Comparison of ENCODE assay signal across 8 mouse cellular contexts in the genomic region with DNA sequence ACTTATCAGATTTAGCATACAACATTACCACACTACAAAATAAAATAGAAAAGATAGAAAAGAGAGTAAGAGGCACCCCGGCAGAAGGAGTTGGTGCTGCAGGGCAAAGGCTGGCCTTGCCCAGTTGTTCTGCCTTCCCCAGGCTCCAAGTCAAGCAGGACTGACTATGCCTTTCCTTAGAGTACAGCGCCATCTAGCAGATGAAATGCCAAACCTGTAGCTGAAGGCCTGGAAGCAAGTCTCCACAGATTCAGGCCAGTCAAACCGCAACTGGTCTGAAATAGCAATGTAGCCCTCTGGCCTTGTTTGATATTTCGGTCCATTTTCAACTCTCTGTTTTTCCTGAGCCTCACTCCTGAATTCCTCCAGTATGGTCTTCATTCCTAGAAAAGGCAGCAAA.
DNase-seq lines count a peak whose midpoint lies in the region; ATAC-seq and TF ChIP-seq lines count a peak whose summit lies in the region.

No protein-coding gene starts in this region.

- no peak overlapping the region for H3K4me3 ChIP-seq in heart, embryonic 11.5 days (ENCODE audit: low read depth, low read length)
- no peak overlapping the region for H3K4me3 ChIP-seq in embryonic facial prominence, embryonic 10.5 days
- H3K4me3 ChIP-seq in kidney, embryonic 16.5 days (ENCODE audit: low read length): no peak overlapping the region
- no peak overlapping the region for H3K4me3 ChIP-seq in limb, embryonic 14.5 days (replicated peaks; ENCODE audit: low read length)
- no peak overlapping the region for H3K4me3 ChIP-seq in neural tube, embryonic 14.5 days (ENCODE audit: low read depth, low read length)
- H3K4me3 ChIP-seq in testis, adult 2 months (ENCODE audit: control insufficient read depth, low read depth, low read length): no peak overlapping the region

- no peaks in the 10 kb centered on the region for H3K4me1 ChIP-seq in heart, embryonic 11.5 days (ENCODE audit: control insufficient read depth, insufficient read depth, low read length)
- peaks cover 17% of the 10 kb centered on the region for H3K4me1 ChIP-seq in embryonic facial prominence, embryonic 10.5 days
- peaks cover 10% of the 10 kb centered on the region for H3K4me1 ChIP-seq in kidney, embryonic 16.5 days (ENCODE audit: insufficient read depth, low read length)
- peaks cover 15% of the 10 kb centered on the region for H3K4me1 ChIP-seq in limb, embryonic 14.5 days (ENCODE audit: control insufficient read depth, insufficient read depth, low read length)
- no peaks in the 10 kb centered on the region for H3K4me1 ChIP-seq in neural tube, embryonic 14.5 days (ENCODE audit: control insufficient read depth, insufficient read depth, low read length)
- H3K4me1 ChIP-seq in testis, adult 2 months (ENCODE audit: control insufficient read depth, insufficient read depth, low read length): no peaks in the 10 kb centered on the region

- H3K36me3 ChIP-seq in heart, embryonic 11.5 days (ENCODE audit: control insufficient read depth, insufficient read depth, low read length): no peaks in the 10 kb centered on the region
- H3K36me3 ChIP-seq in embryonic facial prominence, embryonic 10.5 days (replicated peaks): no peaks in the 10 kb centered on the region
- no peaks in the 10 kb centered on the region for H3K36me3 ChIP-seq in kidney, embryonic 16.5 days (ENCODE audit: insufficient read depth, low read length)
- H3K36me3 ChIP-seq in limb, embryonic 14.5 days (ENCODE audit: control insufficient read depth, insufficient read depth, low read length): no peaks in the 10 kb centered on the region
- H3K36me3 ChIP-seq in neural tube, embryonic 14.5 days (ENCODE audit: control insufficient read depth, insufficient read depth, low read length): no peaks in the 10 kb centered on the region
- no peaks in the 10 kb centered on the region for H3K36me3 ChIP-seq in testis, adult 2 months (ENCODE audit: control insufficient read depth, insufficient read depth, low read length)

- 45% methylated on average over 4 of the region's 4 CpGs for WGBS in heart, embryonic 11.5 days (ENCODE audit: insufficient replicate concordance)
- 48% methylated on average over 4 of the region's 4 CpGs for WGBS in embryonic facial prominence, embryonic 10.5 days
- whole genome bisulfite sequencing in kidney, embryonic 16.5 days: 35% methylated on average over 4 of the region's 4 CpGs
- 23% methylated on average over 4 of the region's 4 CpGs for WGBS in limb, embryonic 14.5 days
- 36% methylated on average over 4 of the region's 4 CpGs for WGBS in neural tube, embryonic 14.5 days

- H3K9me3 ChIP-seq in heart, embryonic 11.5 days (replicated peaks; ENCODE audit: control insufficient read depth, low read length): no peaks in the 10 kb centered on the region
- H3K9me3 ChIP-seq in embryonic facial prominence, embryonic 10.5 days: no peaks in the 10 kb centered on the region
- H3K9me3 ChIP-seq in kidney, embryonic 16.5 days (ENCODE audit: low read length): no peaks in the 10 kb centered on the region
- no peaks in the 10 kb centered on the region for H3K9me3 ChIP-seq in limb, embryonic 14.5 days (ENCODE audit: control insufficient read depth, low read length)
- H3K9me3 ChIP-seq in neural tube, embryonic 14.5 days (ENCODE audit: control insufficient read depth, low read length): no peaks in the 10 kb centered on the region

- H3K27me3 ChIP-seq in heart, embryonic 11.5 days (ENCODE audit: control insufficient read depth, insufficient read depth, low read length): peaks cover 4% of the 10 kb centered on the region; the same call in 1 of the 2 replicates
- peaks cover 10% of the 10 kb centered on the region; the same call in 1 of the 2 replicates for H3K27me3 ChIP-seq in embryonic facial prominence, embryonic 10.5 days (replicated peaks; ENCODE audit: low read depth, poor library complexity, severe bottlenecking)
- no peaks in the 10 kb centered on the region for H3K27me3 ChIP-seq in kidney, embryonic 16.5 days (ENCODE audit: insufficient read depth, low read length)
- H3K27me3 ChIP-seq in limb, embryonic 14.5 days (ENCODE audit: control insufficient read depth, insufficient read depth, low read length): no peaks in the 10 kb centered on the region; the same call in 1 of the 2 replicates
- no peaks in the 10 kb centered on the region for H3K27me3 ChIP-seq in neural tube, embryonic 14.5 days (ENCODE audit: control insufficient read depth, insufficient read depth, low read length)
- H3K27me3 ChIP-seq in testis, adult 2 months (ENCODE audit: control insufficient read depth, insufficient read depth, low read length): no peaks in the 10 kb centered on the region

- no peak overlapping the region for H3K4me2 ChIP-seq in heart, embryonic 11.5 days
- no peak overlapping the region for H3K4me2 ChIP-seq in kidney, embryonic 16.5 days (replicated peaks; ENCODE audit: low read depth, low read length)
- H3K4me2 ChIP-seq in limb, embryonic 14.5 days (replicated peaks; ENCODE audit: low read depth, low read length, severe bottlenecking): no peak overlapping the region
- no peak overlapping the region for H3K4me2 ChIP-seq in neural tube, embryonic 14.5 days (ENCODE audit: low read depth, low read length)

- ATAC-seq in heart, embryonic 11.5 days (replicated peaks; ENCODE audit: insufficient number of reproducible peaks, low FRiP score, low TSS enrichment): no peak
- ATAC-seq in kidney, embryonic 16.5 days (ENCODE audit: low FRiP score, low TSS enrichment): peak; percentile 74; the same call in 1 of the 2 replicates
- ATAC-seq in limb, embryonic 14.5 days (ENCODE audit: low FRiP score, low read depth): peak; percentile 81; the same call in 1 of the 2 replicates
- ATAC-seq in neural tube, embryonic 14.5 days (ENCODE audit: low read depth): peak; percentile 88

- no peak for TF ChIP-seq POLR2A in limb, embryonic 14.5 days (IDR thresholded peaks at IDR 0.05; ENCODE audit: borderline replicate concordance, extremely low read depth, insufficient read depth, insufficient read length)
- TF ChIP-seq POLR2A in testis, adult 2 months (IDR thresholded peaks at IDR 0.05; ENCODE audit: control insufficient read depth, low read depth, low read length): no peak

- no peak overlapping the region for H3K9ac ChIP-seq in heart, embryonic 11.5 days (ENCODE audit: low read depth, low read length)
- no peak overlapping the region for H3K9ac ChIP-seq in kidney, embryonic 16.5 days (replicated peaks; ENCODE audit: low read length)
- no peak overlapping the region for H3K9ac ChIP-seq in limb, embryonic 14.5 days (ENCODE audit: low read depth, low read length, severe bottlenecking)
- H3K9ac ChIP-seq in neural tube, embryonic 14.5 days (replicated peaks; ENCODE audit: low read depth, low read length): no peak overlapping the region

- DNase-seq in heart, adult 11 months: peak; percentile 95
- peak; percentile 73 for DNase-seq in embryonic facial prominence, embryonic 10.5 days (ENCODE audit: low spot score)
- peak; percentile 82 for DNase-seq in heart, adult 8-10 months (ENCODE audit: low spot score)
- DNase-seq in limb, embryonic 14.5 days (ENCODE audit: low spot score): peak; percentile 89

- TF ChIP-seq CTCF in testis, adult 2 months (IDR thresholded peaks at IDR 0.05; ENCODE audit: control insufficient read depth, insufficient read depth, insufficient replicate concordance, low read depth, low read length): peak; percentile 50; the same call in 1 of the 2 replicates

- H3K27ac ChIP-seq in heart, embryonic 11.5 days (ENCODE audit: low read depth, low read length): no peak overlapping the region
- H3K27ac ChIP-seq in embryonic facial prominence, embryonic 10.5 days (replicated peaks): no peak overlapping the region
- no peak overlapping the region for H3K27ac ChIP-seq in kidney, embryonic 16.5 days (ENCODE audit: low read length)
- no peak overlapping the region for H3K27ac ChIP-seq in limb, embryonic 14.5 days (replicated peaks; ENCODE audit: low read depth, low read length)
- H3K27ac ChIP-seq in neural tube, embryonic 14.5 days (ENCODE audit: low read depth, low read length): no peak overlapping the region
- no peak overlapping the region for H3K27ac ChIP-seq in testis, adult 2 months (ENCODE audit: control insufficient read depth, insufficient read depth, low read depth, low read length)
